Mouse (Mus musculus) C2C12 (cell line): ENCODE data around the gene Pard3.

Experiments used
- CTCF ChIP-seq: IDR thresholded peaks from one replicate; pipeline ENCODE4 v1.5.1; 2011; ENCODE audit not compliant: control insufficient read depth, insufficient read depth, insufficient read length
- FOSL1 ChIP-seq: IDR thresholded peaks from one replicate; pipeline ENCODE4 v1.8.0; 2011; ENCODE audit warnings: mild to moderate bottlenecking, low read length; ENCODE audit not compliant: poor library complexity, insufficient read depth, severe bottlenecking
- MAX ChIP-seq: IDR thresholded peaks from one replicate; pipeline ENCODE4 v1.6.1; 2011; ENCODE audit warnings: mild to moderate bottlenecking, control low read depth

DNA sequence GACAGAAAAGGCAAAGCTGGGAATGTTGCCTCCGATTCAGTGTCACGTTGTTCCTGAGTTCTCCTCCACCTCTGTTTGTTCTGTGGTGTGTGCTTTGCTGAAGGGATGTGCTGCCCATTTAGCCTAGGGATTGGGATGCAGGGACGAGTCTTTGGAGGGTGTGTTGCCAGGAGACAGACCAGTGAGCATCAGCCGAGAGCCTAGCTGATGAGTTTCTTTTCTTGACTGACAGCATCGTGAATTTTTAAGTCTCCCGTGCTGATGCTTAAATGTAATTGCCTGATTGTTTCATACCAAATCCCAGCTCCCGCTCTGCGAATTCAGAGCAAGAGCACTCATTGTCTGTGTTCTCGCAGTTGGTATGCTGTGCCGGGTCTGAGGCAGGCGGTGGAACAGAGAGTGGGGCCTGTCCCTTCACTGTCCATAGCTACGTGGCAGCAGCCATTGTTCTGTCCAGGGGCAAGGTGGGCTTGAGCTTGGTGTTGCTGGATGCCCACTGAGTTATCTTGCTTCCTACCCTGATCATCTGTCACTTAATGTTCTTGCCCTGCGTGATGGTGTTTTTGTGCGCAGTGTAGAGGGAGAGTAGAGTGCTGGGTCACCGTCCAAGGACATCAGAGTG is 131.2 kb downstream of the Pard3 start:
- no peak for TF ChIP-seq CTCF
- no peak for TF ChIP-seq FOSL1
- no peak for TF ChIP-seq MAX
